Mouse (Mus musculus): ENCODE results near the gene Pyroxd2. TPM values are rescaled to one million over a fixed set of nuclear protein-coding genes. Genes with fewer than 3 reads are reported as not detected.
A peak's percentile ranks its signal among the peaks of the same experiment; 100 is the strongest.

The Pyroxd2 gene
- polyA plus RNA-seq, 1 experiment from 2014 or later, result 13.8 TPM

- H3K27me3 ChIP-seq (replicated peaks; ENCODE audit: control insufficient read depth, insufficient read depth, low read length), result no peaks in the 10 kb centered on the region
- no peaks in the 10 kb centered on the region for H3K9me3 ChIP-seq (ENCODE audit: control insufficient read depth)
- 43% methylated on average over 11 of the region's 11 CpGs for WGBS
- H3K9ac ChIP-seq (ENCODE audit: low read depth, low read length), result no peak overlapping the region
- no peaks in the 10 kb centered on the region for H3K36me3 ChIP-seq (ENCODE audit: control insufficient read depth, insufficient read depth)
- ATAC-seq, result peak; percentile 55
- H3K27ac ChIP-seq (ENCODE audit: low read depth, low read length), result peak overlapping the region; percentile 51
- TF ChIP-seq CTCF (IDR thresholded peaks at IDR 0.05; ENCODE audit: low read depth), result no peak
- H3K4me1 ChIP-seq (replicated peaks; ENCODE audit: control insufficient read depth, insufficient read depth, low read length), result peaks cover 9% of the 10 kb centered on the region; the same call in 1 of the 2 replicates
- no peak overlapping the region for H3K4me3 ChIP-seq (ENCODE audit: low read depth, low read length)
- 0 out of 2 replicates have a peak overlapping the region, but pooled peaks have one; percentile 7 for H3K4me2 ChIP-seq (replicated peaks; ENCODE audit: low read depth)
Measured at GRCm38 (mm10) chr19:42750196-42750595, 2.4 kb downstream of the Pyroxd2 start.

GRCm38 (mm10) chr19:42746702-42747101 is 5.9 kb downstream of the Pyroxd2 start:
- no peak for ATAC-seq
- no peak overlapping the region for H3K9ac ChIP-seq (ENCODE audit: low read depth, low read length)
- H3K4me2 ChIP-seq (replicated peaks; ENCODE audit: low read depth), result no peak overlapping the region
- no peak overlapping the region for H3K4me3 ChIP-seq (ENCODE audit: low read depth, low read length)
- H3K27me3 ChIP-seq (replicated peaks; ENCODE audit: control insufficient read depth, insufficient read depth, low read length), result no peaks in the 10 kb centered on the region
- H3K9me3 ChIP-seq (ENCODE audit: control insufficient read depth), result no peaks in the 10 kb centered on the region
- no peak for TF ChIP-seq CTCF (IDR thresholded peaks at IDR 0.05; ENCODE audit: low read depth)
- no peak overlapping the region for H3K27ac ChIP-seq (ENCODE audit: low read depth, low read length)
- H3K4me1 ChIP-seq (replicated peaks; ENCODE audit: control insufficient read depth, insufficient read depth, low read length), result peaks cover 6% of the 10 kb centered on the region; the same call in 1 of the 2 replicates
- no peaks in the 10 kb centered on the region for H3K36me3 ChIP-seq (ENCODE audit: control insufficient read depth, insufficient read depth)
- 92% methylated on average over 8 of the region's 8 CpGs for WGBS

GRCm38 (mm10) chr19:42745869-42746224 is 6.7 kb downstream of the Pyroxd2 start:
- Histone ChIP-seq H3K9ac (ENCODE audit: low read depth, low read length) (no peak overlapping the region), H3K9me3 (ENCODE audit: control insufficient read depth) (no peaks in the 10 kb centered on the region), H3K36me3 (ENCODE audit: control insufficient read depth, insufficient read depth) (no peaks in the 10 kb centered on the region), H3K4me1 (replicated peaks; ENCODE audit: control insufficient read depth, insufficient read depth, low read length) (peaks cover 6% of the 10 kb centered on the region; the same call in 1 of the 2 replicates), H3K4me3 (ENCODE audit: low read depth, low read length) (no peak overlapping the region), H3K27me3 (replicated peaks; ENCODE audit: control insufficient read depth, insufficient read depth, low read length) (no peaks in the 10 kb centered on the region), H3K4me2 (replicated peaks; ENCODE audit: low read depth) (no peak overlapping the region), H3K27ac (ENCODE audit: low read depth, low read length) (no peak overlapping the region)
- TF ChIP-seq CTCF (IDR thresholded peaks at IDR 0.05; ENCODE audit: low read depth), result no peak
- WGBS, result 40% methylated on average over 4 of the region's 4 CpGs
- ATAC-seq, result no peak

- H3K4me1 ChIP-seq (replicated peaks; ENCODE audit: control insufficient read depth, insufficient read depth, low read length), result peaks cover 6% of the 10 kb centered on the region; the same call in 1 of the 2 replicates
- H3K27ac ChIP-seq (ENCODE audit: low read depth, low read length), result no peak overlapping the region
- 44% methylated on average over 9 of the region's 9 CpGs for WGBS
Measured at GRCm38 (mm10) chr19:42745084-42745868, 7.3 kb downstream of the Pyroxd2 start.

GRCm38 (mm10) chr19:42744162-42744586 is 8.4 kb downstream of the Pyroxd2 start:
- Histone ChIP-seq H3K9ac (ENCODE audit: low read depth, low read length) (no peak overlapping the region), H3K27me3 (replicated peaks; ENCODE audit: control insufficient read depth, insufficient read depth, low read length) (no peaks in the 10 kb centered on the region), H3K27ac (ENCODE audit: low read depth, low read length) (no peak overlapping the region), H3K9me3 (ENCODE audit: control insufficient read depth) (no peaks in the 10 kb centered on the region), H3K4me2 (replicated peaks; ENCODE audit: low read depth) (no peak overlapping the region), H3K4me3 (ENCODE audit: low read depth, low read length) (no peak overlapping the region), H3K4me1 (replicated peaks; ENCODE audit: control insufficient read depth, insufficient read depth, low read length) (0 out of 2 replicates have a peak, but pooled peaks cover 7% of the 10 kb centered on the region), H3K36me3 (ENCODE audit: control insufficient read depth, insufficient read depth) (no peaks in the 10 kb centered on the region)
- peak; percentile 54; the same call in 1 of the 2 replicates for ATAC-seq
- TF ChIP-seq CTCF (IDR thresholded peaks at IDR 0.05; ENCODE audit: low read depth), result peak; percentile 93
- 17% methylated on average over 4 of the region's 4 CpGs for WGBS

More at GRCm38 (mm10) chr19:42745084-42745868, 7.3 kb downstream of the Pyroxd2 start:
- Histone ChIP-seq H3K4me2 (replicated peaks; ENCODE audit: low read depth) (no peak overlapping the region), H3K36me3 (ENCODE audit: control insufficient read depth, insufficient read depth) (no peaks in the 10 kb centered on the region), H3K27me3 (replicated peaks; ENCODE audit: control insufficient read depth, insufficient read depth, low read length) (no peaks in the 10 kb centered on the region), H3K4me3 (ENCODE audit: low read depth, low read length) (no peak overlapping the region), H3K9me3 (ENCODE audit: control insufficient read depth) (no peaks in the 10 kb centered on the region), H3K9ac (ENCODE audit: low read depth, low read length) (no peak overlapping the region)
- TF ChIP-seq CTCF (IDR thresholded peaks at IDR 0.05; ENCODE audit: low read depth), result no peak
- no peak for ATAC-seq

- H3K27ac ChIP-seq (ENCODE audit: low read depth, low read length), result no peak overlapping the region
- ATAC-seq, result no peak
Measured at GRCm38 (mm10) chr19:42743261-42743660, 9.3 kb downstream of the Pyroxd2 start.

More at GRCm38 (mm10) chr19:42743261-42743660, 9.3 kb downstream of the Pyroxd2 start:
- no peaks in the 10 kb centered on the region for H3K9me3 ChIP-seq (ENCODE audit: control insufficient read depth)
- no peak for TF ChIP-seq CTCF (IDR thresholded peaks at IDR 0.05; ENCODE audit: low read depth)
- H3K4me2 ChIP-seq (replicated peaks; ENCODE audit: low read depth), result no peak overlapping the region
- H3K36me3 ChIP-seq (ENCODE audit: control insufficient read depth, insufficient read depth), result no peaks in the 10 kb centered on the region
- 0 out of 2 replicates have a peak, but pooled peaks cover 4% of the 10 kb centered on the region for H3K4me1 ChIP-seq (replicated peaks; ENCODE audit: control insufficient read depth, insufficient read depth, low read length)
- no peak overlapping the region for H3K9ac ChIP-seq (ENCODE audit: low read depth, low read length)
- 76% methylated on average over 16 of the region's 16 CpGs for WGBS
- no peaks in the 10 kb centered on the region for H3K27me3 ChIP-seq (replicated peaks; ENCODE audit: control insufficient read depth, insufficient read depth, low read length)
- H3K4me3 ChIP-seq (ENCODE audit: low read depth, low read length), result no peak overlapping the region

Measured in intestine, postnatal 0 days (tissue).